Mouse (Mus musculus): ENCODE results near the gene Mfsd2a. TPM values are rescaled to one million over a fixed set of nuclear protein-coding genes. Genes with fewer than 3 reads are reported as not detected.

Gene Mfsd2a
- polyA plus RNA-seq (2015; fragmentation: Nextera tagmentation; extraction: Ambion mirVana), result 26.7 and 28.2 TPM in 2 replicates

- Histone ChIP-seq H3K36me3 (ENCODE audit: poor library complexity, severe bottlenecking) (0 out of 2 replicates have a peak, but pooled peaks cover 7% of the 10 kb centered on the region), H3K27ac (peak within 1 kb of the TSS; percentile 75), H3K4me1 (peaks cover 55% of the 10 kb centered on the region), H3K4me2 (peak within 1 kb of the TSS; percentile 99), H3K4me3 (peak within 1 kb of the TSS; percentile 72), H3K9me3 (replicated peaks) (no peaks in the 10 kb centered on the region), H3K27me3 (no peaks in the 10 kb centered on the region), H3K9ac (peak within 1 kb of the TSS; percentile 89)
- WGBS, result under 1% methylated on average over 27 of the region's 27 CpGs
- ATAC-seq, result peak; percentile 82
Measured at GRCm38 (mm10) chr4:122961100-122961567, at the start of gene Mfsd2a. Mfsd2a (minus strand) TSS chr4:122961188.

- peaks cover 38% of the 10 kb centered on the region for H3K4me1 ChIP-seq
- 31% methylated on average over 15 of the region's 15 CpGs for WGBS
- no peak overlapping the region for H3K4me3 ChIP-seq
- H3K9me3 ChIP-seq (replicated peaks), result no peaks in the 10 kb centered on the region
- H3K4me2 ChIP-seq, result no peak overlapping the region
- no peaks in the 10 kb centered on the region for H3K27me3 ChIP-seq
- 0 out of 2 replicates have a peak, but pooled peaks have one; percentile 44 for ATAC-seq
- no peak overlapping the region for H3K9ac ChIP-seq
- peak overlapping the region; percentile 51; the same call in 1 of the 2 replicates for H3K27ac ChIP-seq
- H3K36me3 ChIP-seq (ENCODE audit: poor library complexity, severe bottlenecking), result peaks cover 30% of the 10 kb centered on the region
Measured at GRCm38 (mm10) chr4:123005054-123005966, 44.3 kb upstream of the Mfsd2a start.

GRCm38 (mm10) chr4:123000617-123001342 is 39.8 kb upstream of the Mfsd2a start:
- no peaks in the 10 kb centered on the region for H3K27me3 ChIP-seq
- peak overlapping the region; percentile 93 for H3K27ac ChIP-seq
- H3K4me3 ChIP-seq, result no peak overlapping the region
- ATAC-seq, result no peak
- peaks cover 71% of the 10 kb centered on the region for H3K4me1 ChIP-seq
- H3K36me3 ChIP-seq (ENCODE audit: poor library complexity, severe bottlenecking), result peaks cover 36% of the 10 kb centered on the region
- no peaks in the 10 kb centered on the region for H3K9me3 ChIP-seq (replicated peaks)
- peak overlapping the region; percentile 67 for H3K9ac ChIP-seq
- WGBS, result 34% methylated on average over 17 of the region's 17 CpGs
- peak overlapping the region; percentile 84 for H3K4me2 ChIP-seq

GRCm38 (mm10) chr4:123000130-123000529 is 39.1 kb upstream of the Mfsd2a start:
- Histone ChIP-seq H3K36me3 (ENCODE audit: poor library complexity, severe bottlenecking) (peaks cover 36% of the 10 kb centered on the region), H3K9me3 (replicated peaks) (no peaks in the 10 kb centered on the region), H3K27ac (peak overlapping the region; percentile 93), H3K4me3 (peak overlapping the region; percentile 94), H3K4me1 (peaks cover 65% of the 10 kb centered on the region), H3K9ac (peak overlapping the region; percentile 67), H3K27me3 (no peaks in the 10 kb centered on the region), H3K4me2 (peak overlapping the region; percentile 84)
- no peak for ATAC-seq
- WGBS, result 40% methylated on average over 14 of the region's 14 CpGs

- peaks cover 63% of the 10 kb centered on the region for H3K4me1 ChIP-seq
- WGBS, result 2% methylated on average over 4 of the region's 4 CpGs
Measured at GRCm38 (mm10) chr4:122999263-122999691, 38.3 kb upstream of the Mfsd2a start.

GRCm38 (mm10) chr4:122998537-122999262 is 37.7 kb upstream of the Mfsd2a start:
- 2% methylated on average over 12 of the region's 12 CpGs for WGBS
- H3K27me3 ChIP-seq, result no peaks in the 10 kb centered on the region
- H3K4me2 ChIP-seq, result peak overlapping the region; percentile 84
- peaks cover 63% of the 10 kb centered on the region for H3K4me1 ChIP-seq
- H3K36me3 ChIP-seq (ENCODE audit: poor library complexity, severe bottlenecking), result peaks cover 36% of the 10 kb centered on the region
- H3K27ac ChIP-seq, result peak overlapping the region; percentile 96
- H3K9me3 ChIP-seq (replicated peaks), result no peaks in the 10 kb centered on the region
- ATAC-seq, result peak; percentile 79
- peak overlapping the region; percentile 98 for H3K9ac ChIP-seq
- H3K4me3 ChIP-seq, result peak overlapping the region; percentile 94

More at GRCm38 (mm10) chr4:122999263-122999691, 38.3 kb upstream of the Mfsd2a start:
- H3K27ac ChIP-seq, result peak overlapping the region; percentile 93
- H3K9me3 ChIP-seq (replicated peaks), result no peaks in the 10 kb centered on the region
- H3K36me3 ChIP-seq (ENCODE audit: poor library complexity, severe bottlenecking), result peaks cover 36% of the 10 kb centered on the region
- H3K9ac ChIP-seq, result peak overlapping the region; percentile 67
- peak overlapping the region; percentile 94 for H3K4me3 ChIP-seq
- no peak; the same call in 1 of the 2 replicates for ATAC-seq
- peak overlapping the region; percentile 84 for H3K4me2 ChIP-seq
- H3K27me3 ChIP-seq, result no peaks in the 10 kb centered on the region

GRCm38 (mm10) chr4:122996618-122997381 is 35.8 kb upstream of the Mfsd2a start:
- WGBS, result under 1% methylated on average over 47 of the region's 47 CpGs
- ATAC-seq, result no peak; the same call in none of the 2 replicates

GRCm38 (mm10) chr4:122996221-122996617 is 35.2 kb upstream of the Mfsd2a start:
- Histone ChIP-seq H3K4me3 (peak overlapping the region; percentile 94), H3K9ac (peak overlapping the region; percentile 98), H3K36me3 (ENCODE audit: poor library complexity, severe bottlenecking) (peaks cover 15% of the 10 kb centered on the region), H3K4me2 (peak overlapping the region; percentile 84), H3K9me3 (replicated peaks) (no peaks in the 10 kb centered on the region), H3K27ac (peak overlapping the region; percentile 96), H3K4me1 (peaks cover 50% of the 10 kb centered on the region), H3K27me3 (no peaks in the 10 kb centered on the region)
- under 1% methylated on average over 30 of the region's 32 CpGs for WGBS
- ATAC-seq, result no peak; the same call in none of the 2 replicates

More at GRCm38 (mm10) chr4:122996618-122997381, 35.8 kb upstream of the Mfsd2a start:
- Histone ChIP-seq H3K4me3 (peak overlapping the region; percentile 94), H3K9ac (peak overlapping the region; percentile 98), H3K27me3 (no peaks in the 10 kb centered on the region), H3K9me3 (replicated peaks) (no peaks in the 10 kb centered on the region), H3K36me3 (ENCODE audit: poor library complexity, severe bottlenecking) (peaks cover 21% of the 10 kb centered on the region), H3K27ac (peak overlapping the region; percentile 96), H3K4me1 (peaks cover 56% of the 10 kb centered on the region), H3K4me2 (peak overlapping the region; percentile 84)

GRCm38 (mm10) chr4:122995404-122996220 is 34.6 kb upstream of the Mfsd2a start, which contains the start of gene Mycl:
Mycl (plus strand) TSS chr4:122995652.
- H3K4me2 ChIP-seq, result peak within 1 kb of the TSS; percentile 84
- H3K9me3 ChIP-seq (replicated peaks), result no peaks in the 10 kb centered on the region
- WGBS, result 0% methylated on average over 68 of the region's 69 CpGs
- H3K4me3 ChIP-seq, result peak within 1 kb of the TSS; percentile 94
- H3K27me3 ChIP-seq, result no peaks in the 10 kb centered on the region
- peak within 1 kb of the TSS; percentile 96 for H3K27ac ChIP-seq
- peak; percentile 78 for ATAC-seq
- H3K9ac ChIP-seq, result peak within 1 kb of the TSS; percentile 98
- H3K4me1 ChIP-seq, result peaks cover 44% of the 10 kb centered on the region
- peaks cover 9% of the 10 kb centered on the region for H3K36me3 ChIP-seq (ENCODE audit: poor library complexity, severe bottlenecking)

- H3K27me3 ChIP-seq, result no peaks in the 10 kb centered on the region
- H3K4me2 ChIP-seq, result no peak overlapping the region
- H3K27ac ChIP-seq, result no peak overlapping the region
- peaks cover 12% of the 10 kb centered on the region for H3K4me1 ChIP-seq
- ATAC-seq, result no peak
- H3K9me3 ChIP-seq (replicated peaks), result no peaks in the 10 kb centered on the region
- H3K36me3 ChIP-seq (ENCODE audit: poor library complexity, severe bottlenecking), result no peaks in the 10 kb centered on the region
- WGBS, result 74% methylated on average over 3 of the region's 3 CpGs
- H3K9ac ChIP-seq, result no peak overlapping the region
- H3K4me3 ChIP-seq, result no peak overlapping the region
Measured at GRCm38 (mm10) chr4:122992276-122992675, 31.3 kb upstream of the Mfsd2a start.

Data from forebrain, embryonic 13.5 days (tissue).